Mouse (Mus musculus) frontal cortex, adult 2 months (tissue): ENCODE results near the gene Hes6. TPM values are rescaled to one million over a fixed set of nuclear protein-coding genes. Genes with fewer than 3 reads are reported as not detected.

ENCODE experiments used
- DNase-seq, 2 experiments: peaks; one replicate each; pipeline ENCODE4 v3.0.0; 2022; ENCODE audit warnings: low spot score in 1 of 2; ENCODE audit errors: extremely low spot score in 1 of 2
- polyA plus RNA-seq: library from polyadenylated mRNA; depleted of rRNA; stranded (reverse); fragments of >200 nt; gene quantifications from 2 replicates; pipeline ENCODE4 v1.2.3, GENCODE M21; 2012; rRNA removed

The Hes6 gene
- 20.7 and 25.9 TPM in 2 replicates for polyA plus RNA-seq

DNA sequence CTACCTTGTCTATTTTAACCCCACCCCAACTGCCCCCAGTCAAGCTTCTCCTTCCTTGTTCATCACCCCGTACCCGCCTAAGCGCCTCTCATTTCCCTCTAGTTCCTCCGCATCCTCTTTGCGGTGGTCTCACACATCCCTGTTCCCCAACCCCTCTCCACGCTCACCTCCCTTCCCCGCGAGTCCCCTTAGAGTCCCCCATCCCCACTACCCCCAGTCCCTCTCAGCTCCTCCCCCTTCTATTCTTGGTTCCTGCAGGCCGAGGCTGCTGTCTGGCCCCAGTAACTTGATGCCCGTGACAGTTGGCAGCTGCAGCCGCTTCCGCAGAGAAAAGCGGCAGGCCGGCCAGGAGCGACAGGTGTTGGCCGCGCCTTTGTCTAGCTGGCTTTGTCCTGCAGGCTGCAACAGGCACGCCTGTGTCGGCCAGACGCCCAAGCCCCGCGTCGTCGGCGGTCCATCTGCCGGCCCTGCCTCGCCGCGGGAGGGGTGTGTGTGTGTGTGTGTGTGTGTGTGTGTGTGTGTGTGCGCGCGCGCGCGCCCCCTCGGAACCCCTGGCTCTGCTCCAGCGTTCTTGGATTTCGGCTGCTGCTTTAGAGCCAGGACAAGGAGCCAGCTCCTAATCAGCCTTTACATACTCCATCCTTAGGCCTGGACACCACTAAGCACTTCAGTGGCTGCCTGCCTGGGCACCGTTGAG, at the start of gene Hes6:
Gene Hes6, minus strand, starts transcription at position 141 of the 697 bp plus-strand sequence.
- DNase-seq: peak in 1 of 2 experiments; percentile 52

- DNase-seq: no peak
These were observed 49.6 kb upstream of the Hes6 start for GRCm38 (mm10) chr1:91463336-91463995.

DNA sequence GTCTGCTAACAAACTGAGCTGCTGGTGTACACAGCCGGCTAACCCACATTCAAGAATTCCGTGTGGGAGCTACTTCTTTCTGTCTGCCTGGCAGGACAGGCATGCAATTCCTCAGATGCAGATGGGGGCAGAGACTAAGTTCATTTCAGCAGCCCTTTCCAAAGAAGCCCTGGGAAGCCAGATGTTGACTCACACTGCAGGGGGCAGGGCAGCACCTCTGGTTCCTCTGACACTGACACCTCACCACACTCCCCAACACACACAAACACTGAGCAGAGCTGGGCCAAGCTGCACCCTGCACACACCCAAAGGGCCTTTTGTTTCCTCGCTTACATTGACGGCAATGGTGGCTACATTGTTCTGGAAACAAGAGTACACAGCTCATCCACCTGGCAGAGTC, 46.7 kb upstream of the Hes6 start:
- DNase-seq: no peak

GRCm38 (mm10) chr1:91460069-91460468, 46.2 kb upstream of the Hes6 start:
- DNase-seq: no peak

DNA sequence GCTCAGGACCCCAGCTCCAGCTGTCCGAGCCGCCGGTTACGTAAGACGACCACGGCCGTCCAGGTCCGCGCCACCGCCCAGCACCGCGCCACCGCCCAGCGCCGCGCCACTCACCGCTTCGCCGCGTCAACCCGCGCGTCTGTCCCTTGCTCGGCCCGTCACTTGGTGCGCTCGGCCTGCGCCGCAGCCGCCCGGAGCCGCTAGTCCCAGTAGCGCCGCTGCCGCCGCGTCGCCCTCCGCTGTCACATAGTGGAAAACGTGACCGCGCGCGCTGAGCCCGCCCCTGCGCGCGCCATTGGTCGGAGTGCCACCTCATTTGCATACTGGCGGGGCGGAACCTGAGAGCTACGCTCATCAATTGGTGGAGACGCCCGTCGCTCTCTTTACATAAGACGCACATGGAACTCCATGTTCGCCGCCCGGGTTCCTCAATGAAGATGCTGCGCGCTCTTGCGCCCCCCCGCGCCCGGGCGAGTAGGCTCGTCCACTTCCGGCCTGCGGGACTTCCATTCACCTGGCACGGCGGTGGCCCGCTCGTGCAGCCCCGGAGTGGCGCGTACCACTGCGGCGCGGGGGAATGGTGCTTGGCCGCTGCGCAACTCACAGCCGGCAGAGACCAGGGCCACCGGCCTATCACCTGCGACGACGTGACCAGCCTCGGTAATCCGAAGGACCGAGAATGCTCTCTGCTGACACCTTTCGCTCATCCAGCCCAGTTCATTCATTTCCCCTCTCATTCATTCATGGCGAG, 45.4 kb upstream of the Hes6 start, which contains the start of gene Per2:
Gene Per2, minus strand, starts transcription at position 266 of the 751 bp plus-strand sequence.
- peak; percentile 98 to 100 for DNase-seq

- peak; percentile 57 to 84 for DNase-seq
These were observed 44.5 kb upstream of the Hes6 start for GRCm38 (mm10) chr1:91458223-91458861.

GRCm38 (mm10) chr1:91457698-91458097, 43.9 kb upstream of the Hes6 start:
- peak; percentile 70 to 82 for DNase-seq

DNA sequence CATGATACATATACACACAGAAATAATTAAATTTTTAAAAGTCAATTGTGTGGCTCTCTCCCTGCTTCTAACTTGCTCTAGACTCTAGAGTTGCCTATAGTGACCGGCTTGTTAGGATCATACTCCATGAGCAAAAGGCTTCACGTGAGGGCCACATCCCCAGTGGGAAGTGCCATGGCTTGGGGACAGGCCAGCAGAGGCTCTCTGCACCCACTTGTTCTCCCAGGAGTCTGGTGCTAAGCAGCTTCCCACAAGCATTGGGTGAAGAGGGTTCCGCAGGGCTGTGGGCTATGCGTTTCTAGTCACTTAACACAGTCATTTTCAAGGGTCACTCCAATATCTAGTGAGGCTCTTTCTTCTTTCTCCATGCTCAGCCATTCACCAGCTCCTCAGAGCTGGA, 43.3 kb upstream of the Hes6 start:
- no peak for DNase-seq

- peak in 1 of 2 experiments; percentile 34 for DNase-seq
These were observed 42.5 kb upstream of the Hes6 start for GRCm38 (mm10) chr1:91456301-91456801.

DNA sequence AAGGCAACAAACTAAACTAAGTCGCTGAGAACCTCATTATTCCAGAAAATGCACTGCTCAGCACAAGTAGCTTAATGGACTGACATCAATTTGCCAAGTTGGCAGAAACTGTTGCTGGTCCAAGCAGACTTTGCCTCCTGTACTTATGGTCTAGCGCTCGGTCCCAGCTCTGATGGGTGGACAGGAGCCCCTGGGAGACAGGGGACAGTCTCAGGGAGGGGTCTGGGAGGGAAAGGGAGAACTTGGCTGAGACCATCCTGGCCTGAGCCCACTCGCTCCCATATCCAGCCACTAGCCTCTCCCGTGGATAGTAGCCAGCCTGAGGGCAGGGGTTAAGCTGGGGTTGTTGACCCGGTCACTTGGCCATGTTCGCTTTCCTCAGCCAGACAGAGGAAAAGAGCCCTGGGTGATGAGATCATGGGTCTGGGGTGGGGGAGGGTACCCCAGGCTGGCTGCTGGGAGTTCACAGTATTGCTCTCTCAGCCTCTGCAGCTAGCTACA, 41.9 kb upstream of the Hes6 start:
- DNase-seq: no peak

GRCm38 (mm10) chr1:91454927-91455326, 41.1 kb upstream of the Hes6 start:
- DNase-seq: no peak

GRCm38 (mm10) chr1:91454366-91454765, 40.5 kb upstream of the Hes6 start:
- DNase-seq: no peak

GRCm38 (mm10) chr1:91453932-91454331, 40.1 kb upstream of the Hes6 start:
- no peak for DNase-seq

- DNase-seq: no peak
These were observed 37.8 kb upstream of the Hes6 start for GRCm38 (mm10) chr1:91451547-91452084.

GRCm38 (mm10) chr1:91450851-91451250, 37.0 kb upstream of the Hes6 start:
- DNase-seq: no peak

DNA sequence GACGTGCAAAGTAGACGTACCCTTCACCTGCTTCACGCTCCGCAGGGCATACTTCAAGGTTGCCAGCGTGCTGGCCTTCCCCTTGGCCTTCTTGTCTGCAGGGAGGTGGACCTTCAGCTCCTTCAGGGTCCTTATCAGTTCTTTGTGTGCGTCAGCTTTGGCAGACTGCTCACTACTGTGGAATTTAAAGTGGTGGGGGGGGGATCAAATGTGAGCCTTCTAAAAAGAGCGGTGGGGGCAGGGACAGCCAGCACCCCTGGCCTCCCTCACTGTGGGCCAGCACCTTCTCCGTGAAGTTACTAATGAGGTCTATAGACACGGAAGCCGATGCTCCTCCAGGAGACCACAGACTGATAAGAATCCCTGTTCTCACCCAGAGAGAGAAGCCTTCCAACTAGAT, 34.9 kb upstream of the Hes6 start:
- DNase-seq: no peak

DNA sequence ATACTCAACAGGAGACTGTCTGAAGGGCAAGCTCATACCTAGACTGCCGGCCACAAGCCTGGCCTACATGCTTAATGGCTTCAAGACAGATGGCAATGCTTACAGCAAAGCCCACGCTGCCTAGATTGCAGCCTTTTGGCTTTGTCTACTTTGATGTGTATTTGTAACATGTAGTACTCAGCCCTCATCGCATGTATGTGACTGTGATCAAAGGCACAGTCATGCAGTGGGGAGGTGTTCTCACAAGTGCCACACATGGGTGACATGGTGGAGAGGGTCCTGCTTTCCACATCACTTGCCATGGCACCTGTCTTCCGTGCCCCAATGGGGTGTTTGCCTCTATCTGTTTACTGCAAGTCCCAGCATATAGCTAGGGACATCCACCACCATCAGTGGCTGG, 32.7 kb upstream of the Hes6 start:
- DNase-seq: no peak

- DNase-seq: peak in 1 of 2 experiments; percentile 41
These were observed 32.2 kb upstream of the Hes6 start for GRCm38 (mm10) chr1:91446060-91446459.

GRCm38 (mm10) chr1:91444841-91445830, 31.3 kb upstream of the Hes6 start:
- DNase-seq: peak in 1 of 2 experiments; percentile 67
